Mouse (Mus musculus) kidney, embryonic 14.5 days (tissue): ENCODE measurements around the gene Erbb2. TPM values are rescaled to one million over a fixed set of nuclear protein-coding genes. Genes with fewer than 3 reads are reported as not detected.
A peak's percentile ranks its signal among the peaks of the same experiment; 100 is the strongest.

ENCODE experiments used
- ATAC-seq: fragments of 200-750 bp; cut with Nextera tagmentation; 2 replicates; pipeline ENCODE4 v1.8.0; 2017; ENCODE audit warnings: moderate number of reproducible peaks, mild to moderate bottlenecking, moderate TSS enrichment, moderate library complexity; ENCODE audit not compliant: low FRiP score, low TSS enrichment
- H3K27ac ChIP-seq: fragments of 300-500 bp; sonication (generic); 2 replicates; pipeline ENCODE4 v1.5.1; 2014; ENCODE audit warnings: low read depth, mild to moderate bottlenecking, low read length, moderate library complexity, mixed read lengths
- H3K27me3 ChIP-seq: fragments of 300-500 bp; sonication (generic); 2 replicates; pipeline ENCODE4 v1.6.1; 2014; ENCODE audit warnings: mild to moderate bottlenecking, low read length; ENCODE audit not compliant: control insufficient read depth, insufficient read depth
- H3K36me3 ChIP-seq: fragments of 300-500 bp; sonication (generic); 2 replicates; pipeline ENCODE4 v1.6.1; 2014; ENCODE audit warnings: low read length, mixed read lengths; ENCODE audit not compliant: control insufficient read depth, insufficient read depth
- H3K4me1 ChIP-seq: fragments of 300-500 bp; sonication (generic); 2 replicates; pipeline ENCODE4 v1.6.1; 2014; ENCODE audit warnings: low read length, mixed read lengths; ENCODE audit not compliant: control insufficient read depth, insufficient read depth
- H3K4me2 ChIP-seq: fragments of 300-500 bp; sonication (generic); replicated peaks from 2 replicates; pipeline ENCODE4 v1.6.1; 2014; ENCODE audit warnings: low read depth, mild to moderate bottlenecking, low read length
- H3K4me3 ChIP-seq: fragments of 300-500 bp; sonication (generic); 2 replicates; pipeline ENCODE4 v1.5.1; 2014; ENCODE audit warnings: mild to moderate bottlenecking, low read length
- H3K9ac ChIP-seq: fragments of 300-500 bp; sonication (generic); 2 replicates; pipeline ENCODE4 v1.6.1; 2014; ENCODE audit warnings: low read depth, mild to moderate bottlenecking, low read length, moderate library complexity
- H3K9me3 ChIP-seq: fragments of 300-500 bp; sonication (generic); 2 replicates; pipeline ENCODE4 v1.6.1; 2016; ENCODE audit warnings: low read length; ENCODE audit not compliant: control insufficient read depth
- WGBS: fragments of 180-500 bp; shearing (Covaris S2); extraction: QIAGEN DNeasy Blood & Tissue Kit; methylation state at CpG from one replicate; pipeline ENCODE4 v1.1.7; 2014; 5-methylcytosine and 5-hydroxymethylcytosine counted together
- polyA plus RNA-seq: library from polyadenylated mRNA; unstranded; fragments of >200 nt; fragmentation: Nextera tagmentation; extraction: Ambion mirVana; gene quantifications from 2 replicates; pipeline ENCODE4 v1.2.1, GENCODE M21; 2014

Erbb2 gene
- polyA plus RNA-seq, 1 experiment from 2014 or later, result 54.1 TPM

DNA sequence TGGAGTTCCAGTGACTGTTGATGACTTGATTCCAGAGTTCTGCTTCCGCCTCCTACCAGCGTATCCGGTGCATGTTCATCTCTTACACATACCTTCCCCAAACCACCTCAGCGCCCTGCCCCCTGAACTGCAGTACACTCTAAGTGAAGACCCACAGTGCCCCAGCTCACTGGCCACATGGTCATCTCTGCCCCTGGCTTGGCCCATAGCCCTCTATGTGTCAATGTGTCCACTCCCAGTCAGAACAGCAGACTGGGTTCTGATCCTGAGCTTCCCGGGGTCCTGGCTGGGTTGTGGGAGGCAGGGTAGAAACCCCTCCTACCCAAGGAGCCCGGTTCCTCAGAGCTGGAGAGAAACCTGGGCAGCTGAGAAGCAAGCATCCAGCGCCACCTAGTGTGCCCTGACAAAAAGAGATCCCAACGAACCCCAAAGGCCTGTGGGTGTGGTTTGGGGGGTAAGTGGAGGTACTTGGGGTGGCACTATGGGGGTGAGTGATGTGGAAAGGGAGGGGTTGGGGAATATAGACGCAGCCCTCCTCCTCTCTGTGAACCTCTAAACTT lies 23.0 kb upstream of the Erbb2 start:
- H3K9me3 ChIP-seq, result no peaks in the 10 kb centered on the region
- WGBS, result 28% methylated on average over 9 of the region's 9 CpGs
- peaks cover 31% of the 10 kb centered on the region for H3K4me1 ChIP-seq
- H3K4me2 ChIP-seq, result no peak overlapping the region
- H3K27me3 ChIP-seq, result peaks cover 23% of the 10 kb centered on the region
- no peaks in the 10 kb centered on the region for H3K36me3 ChIP-seq
- H3K27ac ChIP-seq, result no peak overlapping the region
- no peak overlapping the region for H3K9ac ChIP-seq
- no peak overlapping the region for H3K4me3 ChIP-seq
- no peak for ATAC-seq

DNA sequence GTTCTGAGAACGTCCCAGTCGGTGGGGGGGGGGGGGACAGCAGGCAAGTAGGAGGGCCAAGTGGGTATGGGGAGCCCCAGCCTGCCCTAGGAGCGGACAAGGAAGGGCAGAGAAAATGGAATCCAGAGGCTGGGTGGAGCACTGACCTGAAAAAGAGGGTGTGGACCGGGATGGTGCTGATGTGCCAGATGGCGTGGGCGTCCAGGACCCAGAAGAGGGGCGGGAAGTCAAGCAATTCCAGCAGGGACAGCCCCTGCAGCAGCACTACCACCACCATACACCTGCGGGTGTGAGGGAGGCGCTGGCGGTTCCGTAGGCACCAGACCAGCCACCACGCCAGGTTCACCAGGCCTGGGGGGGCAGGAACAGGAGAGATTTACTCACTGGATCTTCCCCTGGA lies 22.1 kb upstream of the Erbb2 start:
- no peak overlapping the region for H3K9ac ChIP-seq
- H3K27me3 ChIP-seq, result peaks cover 23% of the 10 kb centered on the region
- WGBS, result 71% methylated on average over 12 of the region's 12 CpGs
- H3K27ac ChIP-seq, result no peak overlapping the region
- ATAC-seq, result no peak
- no peak overlapping the region for H3K4me2 ChIP-seq
- no peak overlapping the region for H3K4me3 ChIP-seq
- H3K9me3 ChIP-seq, result no peaks in the 10 kb centered on the region
- peaks cover 37% of the 10 kb centered on the region for H3K4me1 ChIP-seq
- no peaks in the 10 kb centered on the region for H3K36me3 ChIP-seq

DNA sequence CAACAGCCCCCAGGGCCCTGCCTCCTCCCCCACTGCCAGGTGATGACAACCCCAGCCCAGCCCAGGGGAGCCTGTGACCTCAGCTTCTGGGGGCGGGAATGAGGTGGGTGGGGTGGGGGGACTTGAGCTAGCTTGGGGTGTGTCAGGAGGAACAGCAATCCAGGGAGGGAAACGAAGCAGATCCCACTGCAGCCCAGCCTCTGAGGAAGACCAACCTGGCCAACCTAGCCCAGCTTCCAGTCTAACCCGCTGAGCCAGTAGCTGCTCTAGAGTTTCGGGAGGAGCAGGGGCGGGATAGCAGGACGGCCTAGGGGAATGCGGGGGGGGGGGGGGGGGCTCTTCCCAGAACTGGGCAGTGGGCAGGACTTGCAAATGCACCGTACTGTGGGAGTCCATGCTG lies 20.2 kb upstream of the Erbb2 start:
- Histone ChIP-seq H3K4me2 (no peak overlapping the region; the same call in 1 of the 2 replicates), H3K4me3 (no peak overlapping the region), H3K9me3 (no peaks in the 10 kb centered on the region), H3K27ac (peak overlapping the region; percentile 48; the same call in 1 of the 2 replicates), H3K36me3 (0 out of 2 replicates have a peak, but pooled peaks cover 2% of the 10 kb centered on the region), H3K9ac (no peak overlapping the region), H3K4me1 (peaks cover 39% of the 10 kb centered on the region), H3K27me3 (peaks cover 12% of the 10 kb centered on the region; the same call in 1 of the 2 replicates)
- ATAC-seq, result 0 out of 2 replicates have a peak, but pooled peaks have one; percentile 4
- WGBS, result 13% methylated on average over 8 of the region's 8 CpGs

DNA sequence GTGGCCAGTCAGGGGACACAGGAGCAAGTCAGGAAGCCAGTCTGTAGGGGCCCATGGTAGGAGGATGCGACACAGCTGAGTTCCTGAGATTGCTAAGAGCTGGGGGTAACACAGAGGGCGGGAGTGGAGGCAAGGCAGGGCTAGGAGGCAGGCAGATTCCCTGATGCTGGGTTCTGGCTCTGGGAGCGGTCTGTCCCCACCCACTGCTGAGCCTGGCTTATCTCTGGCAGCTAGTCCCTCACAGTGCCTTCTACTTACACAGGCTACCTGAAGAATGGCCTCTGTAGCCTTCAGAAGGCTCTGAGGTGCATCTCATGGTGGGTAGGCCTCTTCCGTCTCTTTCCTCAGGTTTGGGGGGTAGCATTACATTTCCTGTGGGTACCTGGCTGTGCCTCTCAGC lies 19.6 kb upstream of the Erbb2 start:
- ATAC-seq, result no peak
- Histone ChIP-seq H3K4me3 (no peak overlapping the region), H3K27me3 (peaks cover 6% of the 10 kb centered on the region; the same call in 1 of the 2 replicates), H3K4me1 (peaks cover 38% of the 10 kb centered on the region), H3K36me3 (0 out of 2 replicates have a peak, but pooled peaks cover 2% of the 10 kb centered on the region), H3K9ac (0 out of 2 replicates have a peak overlapping the region, but pooled peaks have one; percentile 18), H3K9me3 (no peaks in the 10 kb centered on the region), H3K27ac (peak overlapping the region; percentile 48), H3K4me2 (no peak overlapping the region)
- WGBS, result 57% methylated on average over 4 of the region's 4 CpGs

DNA sequence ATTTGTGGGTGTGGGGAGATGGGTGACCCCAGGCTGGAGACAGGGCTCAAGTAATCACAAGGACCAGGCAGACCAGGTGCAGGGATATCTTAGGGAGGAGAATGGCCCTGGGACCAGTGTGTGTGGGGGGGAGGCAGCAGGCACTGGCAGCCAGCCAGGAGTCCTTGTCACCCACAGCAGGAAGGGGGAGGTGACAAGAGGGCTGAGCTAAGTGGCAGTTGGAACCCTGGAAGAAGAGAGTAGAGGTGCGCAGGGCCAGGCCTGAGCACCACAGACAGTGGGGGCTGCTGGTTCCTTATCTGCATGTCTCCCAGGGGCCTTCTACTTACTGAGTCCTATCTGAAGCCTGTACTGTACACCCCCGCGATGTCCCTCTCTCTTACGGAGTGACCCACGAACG lies 19.0 kb upstream of the Erbb2 start:
- peak overlapping the region; percentile 37; the same call in 1 of the 2 replicates for H3K27ac ChIP-seq
- no peaks in the 10 kb centered on the region for H3K27me3 ChIP-seq
- no peak overlapping the region for H3K4me3 ChIP-seq
- WGBS, result 76% methylated on average over 6 of the region's 6 CpGs
- H3K9ac ChIP-seq, result 0 out of 2 replicates have a peak overlapping the region, but pooled peaks have one; percentile 2
- H3K4me1 ChIP-seq, result peaks cover 36% of the 10 kb centered on the region
- no peak for ATAC-seq
- H3K9me3 ChIP-seq, result no peaks in the 10 kb centered on the region
- no peak overlapping the region for H3K4me2 ChIP-seq
- 0 out of 2 replicates have a peak, but pooled peaks cover 2% of the 10 kb centered on the region for H3K36me3 ChIP-seq

DNA sequence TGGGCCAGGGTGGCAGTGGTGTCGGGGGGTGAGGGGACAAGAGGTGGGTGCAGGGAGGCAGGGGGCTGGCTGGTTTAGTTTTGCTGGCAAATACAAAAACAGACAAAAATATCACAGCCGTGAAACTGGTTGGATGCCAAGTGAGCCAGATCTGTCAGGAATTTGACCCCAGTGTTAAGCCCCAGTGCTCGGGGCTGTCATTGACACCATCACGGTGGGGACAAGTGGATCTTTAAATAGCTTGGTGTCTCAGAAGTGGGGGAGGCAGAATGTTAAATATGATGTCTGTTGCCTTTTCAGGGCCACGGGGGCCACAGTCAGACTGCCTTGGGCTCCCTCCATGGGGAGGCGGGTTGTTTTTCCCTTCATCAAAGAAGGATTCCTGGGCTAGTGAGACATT lies 18.0 kb upstream of the Erbb2 start:
- Histone ChIP-seq H3K4me1 (peaks cover 36% of the 10 kb centered on the region), H3K4me3 (no peak overlapping the region), H3K27me3 (no peaks in the 10 kb centered on the region), H3K36me3 (0 out of 2 replicates have a peak, but pooled peaks cover 2% of the 10 kb centered on the region), H3K9me3 (no peaks in the 10 kb centered on the region), H3K27ac (no peak overlapping the region), H3K4me2 (no peak overlapping the region), H3K9ac (no peak overlapping the region)
- WGBS, result 31% methylated on average over 6 of the region's 6 CpGs
- ATAC-seq, result no peak

DNA sequence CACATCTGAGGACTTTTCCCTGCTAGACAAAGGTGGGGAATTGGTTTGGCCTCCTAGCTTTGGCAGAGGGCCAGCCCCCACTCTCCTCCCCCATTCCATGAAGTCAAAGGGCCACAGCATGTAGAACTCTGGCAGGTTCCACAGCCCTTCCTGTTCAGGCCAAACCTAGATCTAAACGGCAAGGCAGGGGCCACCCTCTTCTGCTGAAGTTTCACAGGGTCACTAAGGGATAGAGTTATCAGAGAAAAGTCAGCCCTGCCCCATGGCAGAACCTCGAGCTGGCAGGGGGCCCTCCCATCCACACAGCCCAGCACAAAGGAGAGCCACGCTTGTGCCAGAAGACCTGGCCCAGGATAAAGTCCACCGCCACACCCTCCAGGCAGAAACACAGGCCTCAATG lies 17.2 kb upstream of the Erbb2 start:
- 0 out of 2 replicates have a peak, but pooled peaks cover 2% of the 10 kb centered on the region for H3K36me3 ChIP-seq
- H3K4me1 ChIP-seq, result peaks cover 40% of the 10 kb centered on the region
- peak overlapping the region; percentile 51 for H3K27ac ChIP-seq

DNA sequence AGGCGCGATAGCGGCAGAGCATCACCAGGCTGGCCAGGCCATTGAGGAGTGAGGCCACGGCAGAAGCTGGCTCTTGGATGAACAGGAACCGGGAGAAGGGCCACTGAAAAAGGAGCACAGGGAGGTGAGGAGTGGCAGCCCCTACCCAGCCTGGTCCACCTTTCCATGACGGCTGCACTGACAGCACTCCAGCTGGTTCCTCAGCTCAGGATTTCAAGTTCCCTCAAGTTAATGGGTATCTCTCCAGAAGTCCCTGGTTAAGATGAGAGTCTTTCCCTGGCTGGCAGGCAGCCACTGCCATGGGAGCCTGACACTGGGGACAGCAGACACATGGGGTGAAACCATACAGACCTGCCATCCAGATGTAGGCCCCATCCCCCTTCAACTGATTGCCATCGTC lies 14.3 kb upstream of the Erbb2 start:
- ATAC-seq, result no peak
- WGBS, result 84% methylated on average over 7 of the region's 7 CpGs
- no peak overlapping the region for H3K4me3 ChIP-seq
- no peak overlapping the region for H3K27ac ChIP-seq
- H3K36me3 ChIP-seq, result 0 out of 2 replicates have a peak, but pooled peaks cover 2% of the 10 kb centered on the region
- no peak overlapping the region for H3K4me2 ChIP-seq
- H3K9me3 ChIP-seq, result no peaks in the 10 kb centered on the region
- H3K4me1 ChIP-seq, result peaks cover 33% of the 10 kb centered on the region
- no peak overlapping the region for H3K9ac ChIP-seq
- no peaks in the 10 kb centered on the region for H3K27me3 ChIP-seq

More for the DNA sequence above, 17.2 kb upstream of the Erbb2 start:
- no peak overlapping the region for H3K9ac ChIP-seq
- ATAC-seq, result no peak
- no peaks in the 10 kb centered on the region for H3K27me3 ChIP-seq
- H3K4me3 ChIP-seq, result no peak overlapping the region
- WGBS, result 41% methylated on average over 4 of the region's 4 CpGs
- no peaks in the 10 kb centered on the region for H3K9me3 ChIP-seq
- no peak overlapping the region for H3K4me2 ChIP-seq

DNA sequence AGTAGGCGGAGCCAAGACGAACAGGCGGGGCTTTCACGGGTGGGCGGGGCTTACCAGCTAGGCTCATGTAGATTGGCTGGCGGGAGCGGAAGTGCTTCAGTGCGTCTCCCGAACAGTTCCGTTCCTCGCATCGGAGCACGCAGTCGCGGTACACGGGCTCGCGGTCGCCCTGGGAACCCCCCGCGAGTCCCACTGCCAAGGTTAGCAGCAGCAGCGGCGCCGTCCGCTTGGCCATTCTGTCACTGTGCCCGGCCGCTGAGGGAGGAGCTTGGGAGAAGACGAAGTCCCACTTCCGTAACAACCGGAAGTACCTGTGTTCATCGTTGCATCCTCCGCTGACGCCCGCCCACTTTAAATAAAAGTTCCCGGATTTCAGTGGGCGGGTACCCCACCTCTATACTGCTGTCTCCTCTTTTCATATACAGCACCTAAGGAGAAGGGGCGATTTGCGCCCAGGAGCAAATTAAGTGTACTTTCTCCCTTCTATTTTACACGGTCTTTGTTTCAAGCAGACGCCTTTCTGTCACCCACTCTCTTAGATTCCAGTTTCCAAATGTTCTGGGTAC lies 12.0 kb upstream of the Erbb2 start, which contains the start of gene Pgap3:
Gene Pgap3 (minus strand): TSS at position 330 of the 566 bp plus-strand sequence.
- Histone ChIP-seq H3K9me3 (no peaks in the 10 kb centered on the region), H3K27me3 (no peaks in the 10 kb centered on the region), H3K4me2 (peak within 1 kb of the TSS; percentile 81), H3K4me3 (peak within 1 kb of the TSS; percentile 44), H3K36me3 (0 out of 2 replicates have a peak, but pooled peaks cover 2% of the 10 kb centered on the region), H3K27ac (peak within 1 kb of the TSS; percentile 90), H3K9ac (peak within 1 kb of the TSS; percentile 55; the same call in 1 of the 2 replicates), H3K4me1 (peaks cover 12% of the 10 kb centered on the region)
- ATAC-seq, result peak; percentile 88
- under 1% methylated on average over 40 of the region's 40 CpGs for WGBS
